Mouse (Mus musculus) neural tube, embryonic 11.5 days (tissue): Measurements from ENCODE around the gene Fgf15. TPM values are rescaled to one million over a fixed set of nuclear protein-coding genes. Genes with fewer than 3 reads are reported as not detected.
A peak's percentile ranks its signal among the peaks of the same experiment; 100 is the strongest.
"Not testable (repeated sequence)": the region's sequence is repeated elsewhere in the genome, so short reads cannot be mapped to it uniquely, and the experiment has no call there.

Experiments
- ATAC-seq: fragments of 200-750 bp; cut with Nextera tagmentation; 2 replicates; pipeline ENCODE4 v1.8.0; 2017; ENCODE audit warnings: moderate number of reproducible peaks, mild to moderate bottlenecking, moderate TSS enrichment, moderate library complexity; ENCODE audit not compliant: insufficient read depth, low FRiP score, low TSS enrichment
- DNase-seq: peaks from one replicate; pipeline ENCODE4 v3.0.0-alpha.2; 2015; ENCODE audit warnings: low spot score
- H3K27ac ChIP-seq: fragments of 300-500 bp; sonication (generic); 2 replicates; pipeline ENCODE4 v1.5.1; 2014; ENCODE audit warnings: low read depth, mild to moderate bottlenecking, low read length
- H3K27me3 ChIP-seq: fragments of 300-500 bp; sonication (generic); 2 replicates; pipeline ENCODE4 v1.6.1; 2014; ENCODE audit warnings: mild to moderate bottlenecking, low read length, mixed read lengths; ENCODE audit not compliant: control insufficient read depth, insufficient read depth
- H3K36me3 ChIP-seq: fragments of 300-500 bp; sonication (generic); 2 replicates; pipeline ENCODE4 v1.6.1; 2014; ENCODE audit warnings: mild to moderate bottlenecking, low read length, moderate library complexity, mixed read lengths; ENCODE audit not compliant: control insufficient read depth, insufficient read depth
- H3K4me1 ChIP-seq: fragments of 300-500 bp; sonication (generic); 2 replicates; pipeline ENCODE4 v1.6.1; 2014; ENCODE audit warnings: low read length, mixed read lengths; ENCODE audit not compliant: control insufficient read depth, insufficient read depth
- H3K4me2 ChIP-seq: fragments of 300-500 bp; sonication (generic); 2 replicates; pipeline ENCODE4 v1.6.1; 2014; ENCODE audit warnings: low read depth, mild to moderate bottlenecking, moderate library complexity
- H3K4me3 ChIP-seq: fragments of 300-500 bp; sonication (generic); 2 replicates; pipeline ENCODE4 v1.5.1; 2014; ENCODE audit warnings: low read depth, low read length
- H3K9ac ChIP-seq: fragments of 300-500 bp; sonication (generic); 2 replicates; pipeline ENCODE4 v1.6.1; 2014; ENCODE audit warnings: mild to moderate bottlenecking, low read length
- H3K9me3 ChIP-seq: fragments of 300-500 bp; sonication (generic); 2 replicates; pipeline ENCODE4 v1.6.1; 2016; ENCODE audit warnings: low read length; ENCODE audit not compliant: control insufficient read depth
- WGBS: fragments of 180-500 bp; shearing (Covaris S2); extraction: QIAGEN DNeasy Blood & Tissue Kit; methylation state at CpG from one replicate; pipeline ENCODE4 v1.1.7; 2014; 5-methylcytosine and 5-hydroxymethylcytosine counted together
- polyA plus RNA-seq: library from polyadenylated mRNA; unstranded; fragments of >200 nt; fragmentation: Nextera tagmentation; extraction: Ambion mirVana; gene quantifications from 2 replicates; pipeline ENCODE4 v1.2.1, GENCODE M21; 2014

The Fgf15 gene
- polyA plus RNA-seq, 1 experiment from 2014 or later, result 53.3 TPM

DNA sequence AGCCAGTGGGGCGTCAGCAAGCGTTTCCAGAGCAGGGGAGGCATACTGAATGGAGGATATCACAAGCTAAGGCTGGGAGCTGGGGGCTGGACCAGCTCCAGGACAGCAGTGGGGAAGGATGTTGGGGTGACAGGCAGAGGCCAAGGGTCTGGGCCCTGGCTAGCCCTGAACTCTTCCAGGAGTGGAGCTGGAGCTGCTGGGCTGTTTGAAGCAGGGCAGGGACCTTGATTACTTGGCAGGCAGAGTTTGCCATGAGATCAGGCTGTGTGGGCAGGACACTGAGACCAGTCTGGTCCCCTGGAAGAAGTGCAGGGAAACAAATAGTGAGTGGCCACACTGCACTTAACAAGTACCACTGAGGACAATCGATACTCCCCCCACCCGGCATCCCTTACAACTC is 22.1 kb upstream of the Fgf15 start:
- Histone ChIP-seq H3K4me1 (no peaks in the 10 kb centered on the region), H3K36me3 (no peaks in the 10 kb centered on the region), H3K4me3 (no peak overlapping the region), H3K27ac (no peak overlapping the region), H3K27me3 (no peaks in the 10 kb centered on the region), H3K9ac (no peak overlapping the region), H3K9me3 (no peaks in the 10 kb centered on the region), H3K4me2 (no peak overlapping the region)
- WGBS, result 57% methylated on average over 4 of the region's 4 CpGs
- ATAC-seq, result no peak
- no peak for DNase-seq

DNA sequence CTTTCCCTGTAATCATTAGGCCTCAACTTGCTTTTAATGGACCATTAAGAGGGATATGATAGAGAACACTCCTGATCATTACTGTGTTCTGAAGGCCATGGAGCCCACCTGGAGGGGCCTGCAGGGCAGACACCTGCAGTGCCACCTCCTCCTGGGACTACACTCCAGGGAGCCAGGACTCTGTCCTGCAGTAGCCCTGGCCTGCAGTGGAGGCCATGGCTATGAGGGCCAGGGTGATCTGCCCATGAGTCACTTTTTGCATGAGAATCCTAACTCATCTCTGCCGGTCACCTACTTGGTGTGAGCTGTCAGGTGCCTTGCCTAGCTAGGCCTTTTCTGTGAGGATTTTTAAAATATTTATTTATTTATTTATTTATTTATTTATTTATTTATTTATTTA is 17.9 kb upstream of the Fgf15 start:
- H3K4me2 ChIP-seq, result no peak overlapping the region
- H3K27ac ChIP-seq, result no peak overlapping the region
- H3K9me3 ChIP-seq, result no peaks in the 10 kb centered on the region
- H3K4me1 ChIP-seq, result no peaks in the 10 kb centered on the region
- H3K9ac ChIP-seq, result no peak overlapping the region
- ATAC-seq, result no peak
- H3K27me3 ChIP-seq, result no peaks in the 10 kb centered on the region
- no peaks in the 10 kb centered on the region for H3K36me3 ChIP-seq
- no peak for DNase-seq
- 94% methylated on average over 1 of the region's 1 CpGs for WGBS
- no peak overlapping the region for H3K4me3 ChIP-seq

DNA sequence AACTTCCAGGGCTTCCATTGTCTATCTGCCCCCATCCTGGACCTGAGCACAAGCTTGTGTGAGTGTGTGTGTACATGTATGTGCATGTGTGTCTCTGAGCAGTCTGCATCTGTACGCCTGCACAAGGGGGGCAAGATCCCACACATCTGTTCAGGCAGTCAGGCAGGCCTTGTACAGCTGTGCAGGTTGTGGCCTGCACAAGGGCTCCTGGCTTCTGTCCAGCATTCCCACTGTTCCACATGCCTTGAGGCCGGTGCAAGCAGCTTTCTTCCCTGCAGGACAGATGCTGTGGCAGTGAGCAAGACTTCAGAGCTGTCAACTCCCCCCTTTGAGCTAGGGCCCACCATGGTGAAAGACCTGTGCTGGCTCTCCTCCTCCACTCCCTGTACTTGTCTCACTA is 13.2 kb upstream of the Fgf15 start:
- 46% methylated on average over 2 of the region's 2 CpGs for WGBS
- H3K4me2 ChIP-seq, result no peak overlapping the region

DNA sequence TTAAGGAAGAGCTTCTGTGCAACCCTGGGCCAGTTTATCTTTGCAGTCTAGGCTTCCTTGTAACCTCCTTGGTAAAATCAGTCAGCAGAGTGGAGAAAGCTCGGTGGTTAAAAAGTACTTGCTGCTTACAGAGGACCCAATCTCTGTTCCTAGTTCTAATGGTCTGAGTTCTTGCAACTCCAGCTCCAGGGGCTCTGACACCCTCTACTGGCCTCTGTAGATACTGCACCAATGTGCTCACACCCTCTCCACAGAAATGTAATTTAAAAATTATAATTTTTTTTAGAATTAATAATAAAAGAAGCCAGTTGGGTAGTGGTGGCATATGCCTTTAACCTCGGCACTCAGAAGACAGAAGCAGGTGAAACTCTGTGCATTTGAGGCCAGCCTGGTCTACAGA is 8.7 kb upstream of the Fgf15 start:
- WGBS, result 87% methylated on average over 2 of the region's 2 CpGs
- Histone ChIP-seq H3K4me1 (no peaks in the 10 kb centered on the region), H3K4me3 (no peak overlapping the region), H3K4me2 (no peak overlapping the region), H3K36me3 (no peaks in the 10 kb centered on the region), H3K27me3 (no peaks in the 10 kb centered on the region), H3K27ac (no peak overlapping the region), H3K9ac (no peak overlapping the region), H3K9me3 (no peaks in the 10 kb centered on the region)
- ATAC-seq (no peak), DNase-seq (no peak)

More for the DNA sequence above, 13.2 kb upstream of the Fgf15 start:
- Histone ChIP-seq H3K27ac (no peak overlapping the region), H3K4me3 (no peak overlapping the region), H3K9me3 (no peaks in the 10 kb centered on the region), H3K36me3 (no peaks in the 10 kb centered on the region), H3K27me3 (no peaks in the 10 kb centered on the region), H3K9ac (no peak overlapping the region), H3K4me1 (no peaks in the 10 kb centered on the region)
- DNase-seq (no peak), ATAC-seq (no peak)

DNA sequence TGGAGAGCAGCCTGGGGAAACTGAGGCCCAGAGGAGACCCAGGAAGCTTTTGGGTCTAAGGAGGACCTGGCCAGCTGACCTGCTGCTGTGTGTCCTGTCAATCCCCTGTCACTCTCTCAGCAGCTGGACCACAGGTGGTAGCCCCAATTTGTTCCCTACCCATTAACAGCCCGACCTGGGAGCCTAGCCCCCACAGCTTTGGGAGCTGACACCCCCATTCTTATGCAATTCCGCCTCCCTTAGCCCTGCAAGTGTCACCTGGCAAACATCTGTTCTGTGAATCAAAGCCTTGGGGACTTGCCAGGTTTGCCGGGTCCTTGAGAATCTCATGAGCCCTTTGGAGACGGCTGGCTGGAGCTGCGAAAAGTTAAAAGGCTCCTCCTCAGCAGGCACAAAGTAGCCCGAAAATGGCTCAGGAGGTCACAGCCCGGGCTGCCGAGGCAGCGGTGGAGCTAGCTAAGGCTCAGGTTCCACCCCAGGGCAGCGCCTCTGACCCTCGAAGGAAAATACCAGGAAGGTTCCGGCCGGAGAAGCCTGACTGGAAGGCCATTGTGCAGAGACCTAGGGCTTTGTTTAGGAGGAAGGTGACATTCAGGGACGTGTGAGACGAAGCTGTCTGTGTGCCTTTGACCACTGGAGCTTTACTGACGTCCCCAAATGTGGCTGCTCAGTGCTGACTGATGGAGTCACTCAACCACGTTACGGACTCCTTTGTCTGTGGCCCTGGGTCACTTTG is 7.6 kb upstream of the Fgf15 start:
- Histone ChIP-seq H3K9me3 (no peaks in the 10 kb centered on the region), H3K9ac (no peak overlapping the region), H3K36me3 (no peaks in the 10 kb centered on the region), H3K4me3 (no peak overlapping the region), H3K27me3 (no peaks in the 10 kb centered on the region), H3K4me1 (no peaks in the 10 kb centered on the region), H3K4me2 (no peak overlapping the region), H3K27ac (no peak overlapping the region)
- WGBS, result 6% methylated on average over 18 of the region's 18 CpGs
- DNase-seq, result no peak
- ATAC-seq, result no peak

DNA sequence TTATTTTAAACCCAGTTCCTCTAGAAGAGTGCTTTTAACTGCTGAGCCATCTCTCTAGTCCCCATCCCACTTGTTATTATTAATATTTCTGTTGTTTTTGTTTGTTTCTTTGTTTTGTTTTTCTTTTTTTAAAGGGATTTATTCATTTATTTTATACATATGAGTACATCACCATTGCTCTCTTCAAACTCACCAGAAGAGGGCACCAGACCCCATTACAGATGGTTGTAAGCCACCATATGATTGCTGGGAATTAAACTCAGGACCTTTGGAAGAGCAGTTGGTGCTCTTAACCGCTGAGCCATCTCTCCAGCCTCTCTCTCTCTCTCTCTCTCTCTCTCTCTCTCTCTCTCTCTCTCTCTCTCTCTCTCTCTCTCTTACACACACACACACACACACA is 5.7 kb upstream of the Fgf15 start:
- H3K4me2 ChIP-seq, H3K27ac ChIP-seq, H3K9me3 ChIP-seq, DNase-seq, H3K4me1 ChIP-seq, H3K36me3 ChIP-seq, H3K4me3 ChIP-seq, H3K9ac ChIP-seq, ATAC-seq: not testable (repeated sequence)
- H3K27me3 ChIP-seq, result peaks cover 11% of the 10 kb centered on the region
- WGBS, result 100% methylated on average over 1 of the region's 1 CpGs

DNA sequence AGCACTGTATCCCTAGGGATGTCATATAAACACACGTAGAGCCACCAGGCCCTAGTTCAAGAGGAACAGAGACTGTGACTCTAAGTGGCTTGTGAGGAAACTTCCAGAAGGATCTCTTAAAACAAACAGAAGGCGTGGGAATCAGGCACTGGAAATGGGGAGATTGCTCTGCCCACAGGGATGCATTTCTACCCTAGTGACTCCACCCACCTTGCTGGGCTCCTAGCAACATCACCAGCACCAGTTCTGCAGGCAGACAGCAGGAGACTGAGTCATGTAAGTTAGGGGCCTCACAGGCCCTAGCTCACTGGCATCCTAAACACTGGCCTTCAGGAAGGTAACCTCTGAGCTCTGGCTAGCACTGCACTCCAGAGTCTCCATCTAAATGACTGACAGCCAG is 4.5 kb upstream of the Fgf15 start:
- Histone ChIP-seq H3K9me3 (no peaks in the 10 kb centered on the region), H3K27me3 (peaks cover 21% of the 10 kb centered on the region), H3K4me2 (no peak overlapping the region), H3K4me1 (peaks cover 8% of the 10 kb centered on the region), H3K9ac (no peak overlapping the region), H3K4me3 (no peak overlapping the region), H3K36me3 (no peaks in the 10 kb centered on the region), H3K27ac (no peak overlapping the region)
- ATAC-seq (no peak), DNase-seq (no peak)
- 67% methylated on average over 2 of the region's 2 CpGs for WGBS

DNA sequence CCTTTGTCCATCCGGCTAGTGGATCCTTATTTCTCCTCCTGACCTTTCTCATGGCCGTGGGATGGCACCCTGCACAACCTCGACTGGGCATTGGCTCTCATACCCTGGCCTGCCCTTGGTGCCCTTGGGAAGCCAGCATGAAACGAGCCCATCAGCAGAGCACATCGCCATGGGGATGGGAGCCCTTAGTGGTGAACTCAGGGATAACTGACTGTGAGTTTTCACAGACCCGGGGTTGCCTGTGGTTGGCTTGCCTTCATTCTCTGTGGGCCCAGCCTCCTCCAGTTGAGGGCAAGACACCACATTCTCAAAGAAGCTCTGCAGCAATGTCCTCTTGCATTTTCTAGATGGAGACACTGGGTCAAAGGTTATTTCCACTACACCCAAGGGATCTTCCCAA is 4.0 kb upstream of the Fgf15 start:
- Histone ChIP-seq H3K36me3 (no peaks in the 10 kb centered on the region), H3K27me3 (peaks cover 25% of the 10 kb centered on the region), H3K4me2 (no peak overlapping the region), H3K4me1 (peaks cover 8% of the 10 kb centered on the region), H3K4me3 (no peak overlapping the region), H3K9ac (no peak overlapping the region), H3K9me3 (no peaks in the 10 kb centered on the region), H3K27ac (no peak overlapping the region)
- no peak for ATAC-seq
- DNase-seq, result no peak
- WGBS, result 61% methylated on average over 6 of the region's 6 CpGs

DNA sequence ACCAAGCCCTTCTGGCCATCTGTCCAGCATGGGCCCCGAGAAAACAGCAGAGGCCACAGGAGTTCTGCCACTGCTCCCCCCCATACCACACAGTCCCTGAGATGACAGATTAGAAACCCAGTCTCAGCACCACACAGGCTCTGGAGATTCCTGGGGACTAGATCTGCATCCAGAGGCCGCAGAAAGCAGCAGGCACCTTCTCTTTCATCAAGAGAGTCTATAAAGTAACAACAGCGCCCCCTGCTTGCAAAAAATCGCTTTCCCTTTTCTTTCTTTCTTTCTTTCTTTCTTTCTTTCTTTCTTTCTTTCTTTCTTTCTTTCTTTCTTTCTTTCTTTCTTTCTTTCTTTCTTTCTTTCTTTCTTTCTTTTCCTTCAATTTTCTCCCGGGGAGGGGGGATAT is 2.1 kb upstream of the Fgf15 start:
- H3K4me1 ChIP-seq, result peaks cover 8% of the 10 kb centered on the region
- no peak overlapping the region for H3K27ac ChIP-seq
- WGBS, result 2% methylated on average over 5 of the region's 5 CpGs
- H3K36me3 ChIP-seq, result no peaks in the 10 kb centered on the region
- ATAC-seq (no peak), DNase-seq (peak; percentile 59)
- no peak overlapping the region for H3K4me3 ChIP-seq
- no peak overlapping the region for H3K9ac ChIP-seq
- H3K9me3 ChIP-seq, result no peaks in the 10 kb centered on the region
- no peak overlapping the region for H3K4me2 ChIP-seq
- H3K27me3 ChIP-seq, result peaks cover 40% of the 10 kb centered on the region
